Mouse (Mus musculus) lung, adult 2 months (tissue): ENCODE results near the gene Msx2.

ENCODE experiments used
- CTCF ChIP-seq: fragments of 200-500 bp; IDR thresholded peaks from 2 replicates; pipeline ENCODE4 v1.5.1; 2011; ENCODE audit warnings: mild to moderate bottlenecking, low read length, control low read depth; ENCODE audit not compliant: insufficient read depth
- POLR2A ChIP-seq: fragments of 200-500 bp; IDR thresholded peaks from 2 replicates; pipeline ENCODE4 v1.6.1; 2011; ENCODE audit warnings: low read depth, mild to moderate bottlenecking, control low read depth, low read length, borderline replicate concordance; ENCODE audit errors: extremely low read depth

DNA sequence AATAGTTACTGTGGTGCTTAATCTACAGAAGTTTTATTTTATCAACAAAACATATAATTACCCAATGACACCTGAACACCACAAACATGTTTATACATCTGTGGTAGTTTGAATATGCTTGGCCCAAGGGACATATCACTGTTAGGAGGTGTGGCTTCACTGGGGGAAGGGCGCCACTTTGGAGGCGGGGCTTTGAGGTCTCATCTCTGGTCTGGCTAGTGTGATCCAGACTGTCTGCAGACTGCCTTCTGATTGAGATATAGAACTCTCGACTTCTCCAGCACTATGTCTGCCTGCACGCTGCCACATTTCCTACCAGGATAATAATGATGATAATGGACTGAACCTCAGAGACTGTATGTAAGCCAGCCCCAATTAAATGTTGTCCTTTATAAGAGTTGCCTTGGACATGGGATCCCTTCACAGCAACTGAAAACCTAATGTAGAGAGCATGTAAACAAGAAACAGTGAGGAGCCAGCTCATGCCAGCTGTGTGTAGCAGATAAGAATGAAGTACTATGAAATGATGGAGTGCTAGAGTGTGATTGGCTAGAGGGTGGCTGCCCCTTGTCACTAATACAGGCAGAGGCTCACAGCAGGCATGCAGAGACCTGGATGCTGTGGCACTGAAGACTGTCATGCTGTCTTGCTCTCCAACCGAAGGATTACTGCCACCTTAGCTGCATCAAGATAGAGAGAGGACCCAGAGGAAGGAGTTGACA is 31.4 kb downstream of the Msx2 start:
- no peak for TF ChIP-seq POLR2A
- TF ChIP-seq CTCF = no peak
